Comparison of ENCODE assay signal across 8 mouse cellular contexts in genomic region chr11:22588546-22588945, GRCm38 (mm10).
DNase-seq lines count a peak whose midpoint lies in the region; ATAC-seq lines count a peak whose summit lies in the region.

No protein-coding gene starts in this region.

- peak overlapping the region; percentile 63 for H3K27ac ChIP-seq in hindbrain, embryonic 16.5 days (ENCODE audit: low read depth, low read length)
- peak overlapping the region; percentile 65; the same call in 1 of the 2 replicates for H3K27ac ChIP-seq in neural tube, embryonic 14.5 days (ENCODE audit: low read depth, low read length)

- no peak overlapping the region for H3K9ac ChIP-seq in hindbrain, embryonic 16.5 days (ENCODE audit: low read depth, low read length)
- no peak overlapping the region for H3K9ac ChIP-seq in neural tube, embryonic 14.5 days (replicated peaks; ENCODE audit: low read depth, low read length)

- peak; percentile 31 for DNase-seq in kidney, postnatal 10 days
- DNase-seq in kidney, adult 9 months, result no peak
- DNase-seq in gastrocnemius, postnatal 36 days, result peak; percentile 13 to 21
- DNase-seq in urinary bladder, adult 2 months (ENCODE audit: low spot score), result no peak
- DNase-seq in B cell, adult 2 months, result no peak

- H3K4me3 ChIP-seq in hindbrain, embryonic 16.5 days (ENCODE audit: low read length), result no peak overlapping the region
- H3K4me3 ChIP-seq in neural tube, embryonic 14.5 days (ENCODE audit: low read depth, low read length), result no peak overlapping the region

- no peak overlapping the region for H3K4me2 ChIP-seq in hindbrain, embryonic 16.5 days (ENCODE audit: low read length)
- H3K4me2 ChIP-seq in neural tube, embryonic 14.5 days (ENCODE audit: low read depth, low read length), result no peak overlapping the region

- H3K4me1 ChIP-seq in hindbrain, embryonic 16.5 days (ENCODE audit: control insufficient read depth, insufficient read depth, low read depth, low read length), result peaks cover 19% of the 10 kb centered on the region
- peaks cover 8% of the 10 kb centered on the region; the same call in 1 of the 2 replicates for H3K4me1 ChIP-seq in neural tube, embryonic 14.5 days (ENCODE audit: control insufficient read depth, insufficient read depth, low read length)

- H3K36me3 ChIP-seq in hindbrain, embryonic 16.5 days (ENCODE audit: control insufficient read depth, insufficient read depth, low read length), result no peaks in the 10 kb centered on the region
- no peaks in the 10 kb centered on the region for H3K36me3 ChIP-seq in neural tube, embryonic 14.5 days (ENCODE audit: control insufficient read depth, insufficient read depth, low read length)

- ATAC-seq in hindbrain, embryonic 16.5 days, result peak; percentile 53; the same call in 1 of the 2 replicates
- ATAC-seq in neural tube, embryonic 14.5 days (ENCODE audit: low read depth), result no peak
- ATAC-seq in inflammation-experienced regulatory T-cells, adult 6 months, result no peak

- intact Hi-C loops in gastrocnemius, postnatal 36 days (cut with DNase I), result no loop called here

- H3K27me3 ChIP-seq in hindbrain, embryonic 16.5 days (replicated peaks; ENCODE audit: control insufficient read depth, insufficient read depth, low read length), result no peaks in the 10 kb centered on the region
- no peaks in the 10 kb centered on the region for H3K27me3 ChIP-seq in neural tube, embryonic 14.5 days (ENCODE audit: control insufficient read depth, insufficient read depth, low read length)

- WGBS in hindbrain, embryonic 16.5 days, result 29% methylated on average over 2 of the region's 2 CpGs
- whole genome bisulfite sequencing in neural tube, embryonic 14.5 days, result 38% methylated on average over 2 of the region's 2 CpGs

- no peaks in the 10 kb centered on the region for H3K9me3 ChIP-seq in hindbrain, embryonic 16.5 days (ENCODE audit: control insufficient read depth, low read length)
- H3K9me3 ChIP-seq in neural tube, embryonic 14.5 days (ENCODE audit: control insufficient read depth, low read length), result no peaks in the 10 kb centered on the region

Comparison
In these comparisons a context has a peak if more than half of its experiments do, and no peak if none do; other contexts are left out.
1. DNase-seq: peak in kidney, postnatal 10 days (single experiment) and gastrocnemius, postnatal 36 days (2 of 2); none in kidney, adult 9 months (single experiment), urinary bladder, adult 2 months (single experiment) and B cell, adult 2 months (0 of 2).